Mouse (Mus musculus) WW6 (cell line): ENCODE data around the gene Ddx20.

Experiments
- DNase-seq: peaks from one replicate; pipeline ENCODE4 v3.0.0-alpha.2; 2013; ENCODE audit warnings: low read depth, low spot score

The Ddx20 gene

GRCm38 (mm10) chr3:105669776-105670175 lies 17.6 kb downstream of the Ddx20 start:
- no peak for DNase-seq

GRCm38 (mm10) chr3:105668161-105668560 lies 19.2 kb downstream of the Ddx20 start:
- no peak for DNase-seq

- DNase-seq, result no peak
These were observed 20.3 kb downstream of the Ddx20 start for GRCm38 (mm10) chr3:105666996-105667523.

GRCm38 (mm10) chr3:105665105-105665765 lies 22.1 kb downstream of the Ddx20 start:
- DNase-seq, result no peak

- no peak for DNase-seq
These were observed 24.3 kb downstream of the Ddx20 start for GRCm38 (mm10) chr3:105663043-105663442.

- no peak for DNase-seq
These were observed 26.8 kb downstream of the Ddx20 start for GRCm38 (mm10) chr3:105660530-105660929.

GRCm38 (mm10) chr3:105655031-105655585 lies 32.3 kb downstream of the Ddx20 start:
- DNase-seq, result no peak

GRCm38 (mm10) chr3:105653544-105654380 lies 33.6 kb downstream of the Ddx20 start:
- no peak for DNase-seq

- DNase-seq, result no peak
These were observed 38.3 kb downstream of the Ddx20 start for GRCm38 (mm10) chr3:105648889-105649567.

- no peak for DNase-seq
These were observed 43.8 kb downstream of the Ddx20 start for GRCm38 (mm10) chr3:105643566-105643965.

GRCm38 (mm10) chr3:105642186-105642585 lies 45.2 kb downstream of the Ddx20 start:
- DNase-seq, result no peak

- DNase-seq, result no peak
These were observed 54.4 kb downstream of the Ddx20 start for GRCm38 (mm10) chr3:105633021-105633420.

GRCm38 (mm10) chr3:105632296-105632695 lies 55.1 kb downstream of the Ddx20 start:
- no peak for DNase-seq
